Mouse (Mus musculus): ENCODE measurements around the gene Megf11. TPM values are rescaled to one million over a fixed set of nuclear protein-coding genes. Genes with fewer than 3 reads are reported as not detected.

The Megf11 gene
- polyA plus RNA-seq, 1 experiment = not detected

DNA sequence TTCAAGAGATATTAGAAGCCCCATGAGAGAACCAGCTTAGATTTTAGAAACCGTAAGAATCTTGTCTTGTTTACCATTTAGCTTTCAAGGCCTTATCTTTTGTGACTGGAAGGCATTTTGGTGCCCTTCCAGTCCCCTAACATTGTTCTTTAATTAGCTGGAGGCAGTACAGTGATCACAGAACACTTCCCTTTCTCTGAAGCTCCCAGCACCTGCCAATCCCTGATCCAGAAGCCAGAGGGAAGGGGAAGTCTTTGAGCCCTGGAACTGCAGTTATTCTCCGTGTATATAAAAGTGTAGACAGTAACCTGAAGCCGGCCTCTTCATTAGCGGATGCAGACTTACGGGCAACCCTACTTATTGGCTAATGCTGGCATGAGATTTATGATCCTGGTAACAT is 35.9 kb upstream of the Megf11 start:
- Histone ChIP-seq H3K4me3 (replicated peaks) (no peak overlapping the region), H3K4me1 (no peaks in the 10 kb centered on the region; the same call in 1 of the 2 replicates), H3K36me3 (replicated peaks; ENCODE audit: low read length) (no peaks in the 10 kb centered on the region), H3K9me3 (no peaks in the 10 kb centered on the region), H3K27me3 (replicated peaks) (peaks cover 13% of the 10 kb centered on the region)
- TF ChIP-seq FLI1 (IDR thresholded peaks at IDR 0.05; ENCODE audit: low read length) (no peak), GATA1 (IDR thresholded peaks at IDR 0.05; ENCODE audit: borderline replicate concordance, low read length) (no peak)

DNA sequence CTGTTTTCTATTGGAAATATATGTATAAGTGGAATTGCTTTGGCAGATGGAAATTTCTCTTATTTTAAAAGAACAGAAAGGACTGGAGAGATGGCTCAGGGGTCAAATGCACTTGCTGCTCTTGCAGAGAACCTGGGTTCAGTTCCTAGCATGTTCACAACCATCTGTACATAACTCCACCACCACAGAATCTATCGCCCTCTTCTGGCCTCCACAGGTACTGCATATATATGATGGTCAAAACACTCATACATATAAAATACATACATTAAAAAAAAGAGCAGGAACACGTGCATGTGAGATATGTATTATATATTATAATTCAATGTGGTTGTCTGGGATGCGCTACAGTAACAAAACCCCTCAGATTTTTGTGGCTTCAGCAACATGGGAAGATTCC is 34.2 kb upstream of the Megf11 start:
- no peaks in the 10 kb centered on the region for H3K4me1 ChIP-seq
- H3K27me3 ChIP-seq (replicated peaks) = peaks cover 23% of the 10 kb centered on the region
- TF ChIP-seq GATA1 (IDR thresholded peaks at IDR 0.05; ENCODE audit: borderline replicate concordance, low read length) (no peak), FLI1 (IDR thresholded peaks at IDR 0.05; ENCODE audit: low read length) (no peak)
- no peaks in the 10 kb centered on the region for H3K36me3 ChIP-seq (replicated peaks; ENCODE audit: low read length)
- no peak overlapping the region for H3K4me3 ChIP-seq (replicated peaks)
- no peaks in the 10 kb centered on the region for H3K9me3 ChIP-seq

DNA sequence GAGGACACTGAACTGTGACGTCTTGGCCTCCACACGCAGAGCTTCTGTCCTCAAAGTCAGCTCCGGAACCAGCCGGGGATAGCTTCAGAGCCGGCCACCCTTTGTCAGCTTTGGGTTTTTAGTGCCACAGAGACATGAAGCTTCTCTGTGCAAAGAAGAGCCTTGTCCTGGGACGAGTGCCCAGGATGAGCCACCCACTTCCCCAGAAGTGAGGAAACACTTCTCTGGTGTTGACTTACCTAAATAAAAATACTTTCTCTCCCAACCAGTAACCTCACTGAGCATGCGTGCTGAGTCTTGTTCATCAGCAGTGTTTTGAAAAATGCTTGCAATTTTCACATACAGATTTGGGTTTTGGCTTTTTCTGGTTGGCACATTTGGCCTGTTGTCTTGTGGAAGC is 29.8 kb upstream of the Megf11 start:
- H3K9me3 ChIP-seq = peaks cover 10% of the 10 kb centered on the region
- no peaks in the 10 kb centered on the region for H3K36me3 ChIP-seq (replicated peaks; ENCODE audit: low read length)
- TF ChIP-seq GATA1 (IDR thresholded peaks at IDR 0.05; ENCODE audit: borderline replicate concordance, low read length) = no peak
- H3K4me1 ChIP-seq = no peaks in the 10 kb centered on the region
- no peak overlapping the region for H3K4me3 ChIP-seq (replicated peaks)
- peaks cover 43% of the 10 kb centered on the region for H3K27me3 ChIP-seq (replicated peaks)

DNA sequence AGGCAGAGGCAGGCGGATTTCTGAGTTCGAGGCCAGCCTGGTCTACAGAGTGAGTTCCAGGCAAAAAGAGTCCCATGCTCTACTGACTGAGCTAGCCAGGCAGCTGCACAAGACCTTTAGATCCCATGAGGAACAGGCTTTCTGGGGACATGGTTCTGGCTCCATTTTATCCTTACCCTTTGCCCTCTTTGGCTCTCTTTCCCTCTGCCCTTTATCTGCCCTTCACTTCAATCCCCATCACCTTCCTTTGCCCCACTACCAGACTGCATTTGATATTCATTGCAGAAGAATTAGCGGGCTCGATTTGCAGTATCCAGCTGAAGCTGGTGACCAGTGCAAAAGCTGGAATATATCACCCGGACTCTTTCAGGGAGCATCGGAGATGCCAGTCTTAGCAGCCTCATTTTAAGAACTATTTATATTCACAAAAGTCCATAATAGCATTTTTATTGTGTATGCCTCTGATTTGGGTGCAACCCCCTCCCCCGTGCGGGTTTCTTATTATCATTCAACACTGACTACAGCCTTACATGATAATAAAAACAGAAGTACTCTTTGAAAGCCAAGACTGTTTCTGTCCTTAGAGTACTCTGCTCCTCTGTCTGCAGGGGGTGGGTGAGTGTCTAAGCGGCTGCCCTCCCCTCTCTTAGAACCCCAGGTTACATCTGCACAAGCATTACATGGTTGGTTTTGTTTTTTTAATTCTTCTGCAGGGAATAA is 24.0 kb upstream of the Megf11 start:
- TF ChIP-seq FLI1 (IDR thresholded peaks at IDR 0.05; ENCODE audit: low read length) = no peak
- Histone ChIP-seq H3K27me3 (replicated peaks) (peaks cover 35% of the 10 kb centered on the region), H3K4me3 (replicated peaks) (no peak overlapping the region), H3K4me1 (no peaks in the 10 kb centered on the region), H3K9me3 (peaks cover 10% of the 10 kb centered on the region), H3K36me3 (replicated peaks; ENCODE audit: low read length) (no peaks in the 10 kb centered on the region)

DNA sequence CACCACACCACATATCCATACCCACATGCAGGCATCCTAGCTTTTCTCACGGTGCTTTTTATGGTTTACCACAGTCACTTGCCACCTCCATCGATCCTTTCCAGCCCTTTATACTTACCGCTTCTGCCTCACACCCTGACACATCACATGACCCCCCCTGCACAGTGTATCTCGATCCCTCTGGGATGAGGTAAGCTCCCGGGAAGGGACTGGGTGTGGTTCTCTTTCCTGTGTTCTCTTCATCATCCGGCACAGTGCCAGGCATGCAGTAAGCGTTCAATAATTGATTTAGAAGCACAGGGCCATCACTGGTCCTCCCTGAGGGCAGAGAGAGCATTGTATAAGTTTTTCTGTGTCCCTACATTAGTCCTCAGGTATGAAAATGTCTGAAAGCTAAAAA is 15.6 kb upstream of the Megf11 start:
- H3K36me3 ChIP-seq (replicated peaks; ENCODE audit: low read length) = no peaks in the 10 kb centered on the region
- H3K4me3 ChIP-seq (replicated peaks) = no peak overlapping the region
- no peaks in the 10 kb centered on the region for H3K4me1 ChIP-seq
- TF ChIP-seq GATA1 (IDR thresholded peaks at IDR 0.05; ENCODE audit: borderline replicate concordance, low read length) (no peak), FLI1 (IDR thresholded peaks at IDR 0.05; ENCODE audit: low read length) (no peak)
- peaks cover 44% of the 10 kb centered on the region for H3K27me3 ChIP-seq (replicated peaks)
- H3K9me3 ChIP-seq = peaks cover 3% of the 10 kb centered on the region

DNA sequence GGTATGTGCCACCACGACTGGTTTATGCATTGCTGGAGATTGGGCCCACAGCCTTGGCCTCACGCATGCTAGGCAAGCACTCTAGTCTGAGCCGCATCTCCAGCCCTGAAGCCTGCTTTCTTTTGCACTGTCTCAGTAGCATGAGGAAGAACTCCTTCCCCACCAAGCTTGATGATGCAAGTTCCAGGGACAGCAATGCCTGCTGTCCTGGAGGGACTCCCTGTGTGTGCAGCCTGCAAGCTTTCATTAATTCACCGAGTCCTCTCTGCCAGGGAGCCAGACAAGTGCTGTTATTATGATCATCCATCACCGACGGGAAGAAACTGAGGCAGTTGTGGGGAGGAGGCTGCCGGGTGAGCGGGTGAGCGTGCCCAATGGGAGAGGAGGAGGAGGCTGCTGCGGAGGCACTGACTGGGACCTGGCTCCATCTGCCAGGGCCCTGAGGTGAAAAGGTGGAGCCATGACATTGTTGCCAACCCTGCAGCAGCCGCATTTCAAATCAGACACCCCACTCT is 14.1 kb upstream of the Megf11 start:
- no peaks in the 10 kb centered on the region for H3K36me3 ChIP-seq (replicated peaks; ENCODE audit: low read length)
- no peak for TF ChIP-seq GATA1 (IDR thresholded peaks at IDR 0.05; ENCODE audit: borderline replicate concordance, low read length)
- no peak for TF ChIP-seq FLI1 (IDR thresholded peaks at IDR 0.05; ENCODE audit: low read length)
- H3K4me3 ChIP-seq (replicated peaks) = no peak overlapping the region
- peaks cover 45% of the 10 kb centered on the region for H3K27me3 ChIP-seq (replicated peaks)
- H3K4me1 ChIP-seq = no peaks in the 10 kb centered on the region
- peaks cover 3% of the 10 kb centered on the region for H3K9me3 ChIP-seq

DNA sequence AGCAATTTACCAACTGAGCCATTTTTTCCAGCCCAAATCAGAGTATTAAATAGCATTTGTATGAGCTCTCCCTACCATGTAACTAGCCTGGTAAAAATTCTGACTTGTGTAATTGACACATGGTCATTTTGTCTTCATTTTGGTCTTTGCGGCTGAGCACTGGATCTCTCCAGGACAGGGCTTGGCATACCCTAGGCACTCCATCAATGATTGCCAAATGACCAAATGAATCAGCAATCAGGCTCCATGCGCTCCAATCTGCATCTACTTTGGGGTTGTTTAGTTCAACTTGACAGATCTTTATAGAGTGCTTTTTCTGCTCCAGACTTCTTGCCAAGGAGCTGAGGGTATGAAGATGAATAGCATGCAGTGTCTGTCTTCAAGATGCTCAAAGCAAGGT is 9.0 kb upstream of the Megf11 start:
- no peak overlapping the region for H3K4me3 ChIP-seq (replicated peaks)
- H3K36me3 ChIP-seq (replicated peaks; ENCODE audit: low read length) = no peaks in the 10 kb centered on the region
- no peaks in the 10 kb centered on the region for H3K4me1 ChIP-seq
- TF ChIP-seq FLI1 (IDR thresholded peaks at IDR 0.05; ENCODE audit: low read length) (no peak), GATA1 (IDR thresholded peaks at IDR 0.05; ENCODE audit: borderline replicate concordance, low read length) (no peak)
- peaks cover 40% of the 10 kb centered on the region for H3K27me3 ChIP-seq (replicated peaks)
- peaks cover 20% of the 10 kb centered on the region for H3K9me3 ChIP-seq

DNA sequence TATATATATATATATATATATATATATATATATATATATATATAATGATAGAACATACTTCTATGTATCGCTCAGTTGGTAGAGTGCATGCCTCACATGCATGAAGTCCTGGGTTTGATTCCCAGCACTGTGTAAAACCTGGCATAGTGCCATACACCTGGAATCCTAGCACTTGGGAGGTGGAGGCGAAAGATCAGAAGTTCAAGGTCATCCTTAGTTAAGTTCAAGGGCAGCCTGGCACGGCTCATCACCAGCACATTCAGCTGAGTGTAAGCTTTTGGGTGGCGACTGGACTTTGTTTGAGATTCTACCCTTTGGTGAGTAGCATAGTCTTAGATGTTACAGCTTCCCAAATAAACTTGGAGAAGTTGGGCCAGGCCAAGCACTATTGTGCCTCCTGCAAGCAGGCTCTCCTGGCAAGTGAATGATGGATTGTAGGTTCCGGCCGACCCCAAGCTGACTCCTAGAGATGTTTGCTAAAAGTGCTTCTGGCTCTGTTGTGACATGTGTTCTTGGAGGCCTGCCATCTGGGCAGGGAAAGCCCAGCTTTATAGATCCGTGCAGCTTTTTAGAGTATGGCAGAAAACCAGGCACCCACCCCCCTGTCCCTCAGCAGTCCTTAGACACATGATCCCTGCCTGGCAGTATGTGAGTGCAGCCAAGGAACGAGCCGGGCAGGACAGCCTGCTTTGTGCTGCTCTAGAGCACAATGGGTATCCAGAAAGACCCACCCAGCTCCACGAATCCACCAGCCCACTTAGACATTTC is 2.2 kb upstream of the Megf11 start:
- peaks cover 73% of the 10 kb centered on the region for H3K27me3 ChIP-seq (replicated peaks)
- peaks cover 12% of the 10 kb centered on the region for H3K4me1 ChIP-seq
- H3K4me3 ChIP-seq (replicated peaks) = no peak overlapping the region
- peaks cover 21% of the 10 kb centered on the region for H3K9me3 ChIP-seq
- no peaks in the 10 kb centered on the region for H3K36me3 ChIP-seq (replicated peaks; ENCODE audit: low read length)
- no peak for TF ChIP-seq FLI1 (IDR thresholded peaks at IDR 0.05; ENCODE audit: low read length)
- TF ChIP-seq GATA1 (IDR thresholded peaks at IDR 0.05; ENCODE audit: borderline replicate concordance, low read length) = no peak

DNA sequence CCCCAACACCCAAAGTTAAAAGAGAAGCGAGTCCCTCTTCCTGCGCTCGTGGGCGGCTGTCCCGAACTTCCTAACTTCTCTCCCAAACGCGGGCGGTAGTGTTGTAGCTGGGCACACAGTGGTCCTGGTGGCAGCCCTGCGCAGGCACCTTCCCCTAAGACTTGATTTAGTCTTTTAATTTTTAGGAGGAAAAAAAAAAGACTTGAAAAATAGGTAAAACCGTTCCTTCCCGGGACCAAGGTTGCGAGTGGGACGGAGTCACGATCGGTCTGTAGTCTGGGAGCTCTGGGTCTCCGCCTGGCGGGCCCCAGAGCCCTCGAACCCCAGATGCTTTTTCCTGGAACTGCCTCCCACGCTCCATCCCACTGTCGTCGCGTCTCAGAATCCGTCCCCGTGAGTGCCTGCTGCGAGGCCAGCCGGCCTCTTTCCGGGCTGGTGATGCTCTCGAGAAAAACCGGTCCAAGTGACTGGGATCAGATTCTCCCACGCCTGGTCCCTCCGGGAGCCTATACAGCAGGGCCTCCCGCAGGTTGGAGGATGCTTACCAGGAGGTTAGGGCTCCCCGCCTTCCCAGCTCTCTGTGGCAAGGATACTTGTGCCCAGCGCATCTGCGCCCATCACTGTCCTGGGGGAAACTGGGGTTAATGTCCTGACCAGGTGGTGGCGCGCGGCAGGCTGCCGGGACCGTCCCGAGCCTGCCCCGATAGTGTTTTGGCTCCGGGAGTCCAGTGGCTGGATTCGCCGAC is 1.2 kb downstream of the Megf11 start:
- Histone ChIP-seq H3K4me3 (replicated peaks) (no peak overlapping the region), H3K4me1 (peaks cover 12% of the 10 kb centered on the region), H3K9me3 (peaks cover 2% of the 10 kb centered on the region), H3K27me3 (replicated peaks) (peaks cover 91% of the 10 kb centered on the region), H3K36me3 (replicated peaks; ENCODE audit: low read length) (no peaks in the 10 kb centered on the region)
- TF ChIP-seq FLI1 (IDR thresholded peaks at IDR 0.05; ENCODE audit: low read length) (no peak), GATA1 (IDR thresholded peaks at IDR 0.05; ENCODE audit: borderline replicate concordance, low read length) (no peak)

Measured in megakaryocyte, embryonic 14.5 days (primary cell).